Mouse (Mus musculus) CD8-positive naive resting alpha-beta T cell, adult 2 months (primary cell): ENCODE data around the gene Rnf151.

ENCODE experiments used
- DNase-seq, 2 experiments: peaks; one replicate each; pipeline ENCODE4 v3.0.0; 2022; ENCODE audit warnings: low read depth in 2 of 2, low spot score in 2 of 2

The Rnf151 gene

GRCm38 (mm10) chr17:24717943-24718342 is at the start of gene Rnf151, which contains the start of gene Rps2:
Gene Rnf151, minus strand, starts transcription at chr17:24718063.
Gene Rps2, plus strand, starts transcription at chr17:24718116.
- DNase-seq, result no peak

GRCm38 (mm10) chr17:24766266-24766875 is 48.5 kb upstream of the Rnf151 start:
- DNase-seq, result no peak

GRCm38 (mm10) chr17:24765016-24765905 is 47.4 kb upstream of the Rnf151 start:
- DNase-seq, result no peak

- DNase-seq, result no peak
Measured at GRCm38 (mm10) chr17:24761121-24761520, 43.3 kb upstream of the Rnf151 start.

GRCm38 (mm10) chr17:24757394-24757793 is 39.5 kb upstream of the Rnf151 start:
- DNase-seq, result no peak

- DNase-seq, result no peak
Measured at GRCm38 (mm10) chr17:24752415-24753394, 34.8 kb upstream of the Rnf151 start, which contains the start of gene Hs3st6. Gene Hs3st6, plus strand, starts transcription at chr17:24752988.

GRCm38 (mm10) chr17:24751528-24751927 is 33.7 kb upstream of the Rnf151 start:
- DNase-seq, result no peak

- no peak for DNase-seq
Measured at GRCm38 (mm10) chr17:24746986-24747385, 29.1 kb upstream of the Rnf151 start.

GRCm38 (mm10) chr17:24745526-24746497 is 27.9 kb upstream of the Rnf151 start:
- DNase-seq, result peak; percentile 73 to 85

GRCm38 (mm10) chr17:24744381-24744780 is 26.5 kb upstream of the Rnf151 start:
- DNase-seq, result no peak

- DNase-seq, result no peak
Measured at GRCm38 (mm10) chr17:24743896-24744295, 26.0 kb upstream of the Rnf151 start.

GRCm38 (mm10) chr17:24742307-24742706 is 24.4 kb upstream of the Rnf151 start:
- no peak for DNase-seq

- no peak for DNase-seq
Measured at GRCm38 (mm10) chr17:24739926-24740325, 22.1 kb upstream of the Rnf151 start.

GRCm38 (mm10) chr17:24738238-24738637 is 20.4 kb upstream of the Rnf151 start:
- no peak for DNase-seq

- DNase-seq, result no peak
Measured at GRCm38 (mm10) chr17:24737135-24737810, 19.4 kb upstream of the Rnf151 start.

GRCm38 (mm10) chr17:24736330-24737051 is 18.6 kb upstream of the Rnf151 start, which contains the start of gene Msrb1:
Gene Msrb1, plus strand, starts transcription at chr17:24736642.
- peak; percentile 85 to 90 for DNase-seq

- no peak for DNase-seq
Measured at GRCm38 (mm10) chr17:24735446-24735845, 17.6 kb upstream of the Rnf151 start.

GRCm38 (mm10) chr17:24734513-24734912 is 16.6 kb upstream of the Rnf151 start:
- no peak for DNase-seq
